Mouse (Mus musculus) forebrain, embryonic 13.5 days (tissue): ENCODE results near the gene Car9. TPM values are rescaled to one million over a fixed set of nuclear protein-coding genes. Genes with fewer than 3 reads are reported as not detected.

Experiments
- ATAC-seq: fragments of 200-750 bp; cut with Nextera tagmentation; 2 replicates; pipeline ENCODE4 v1.8.0; 2017
- H3K27ac ChIP-seq: fragments of 300-500 bp; sonication (generic); 2 replicates; pipeline ENCODE4 v1.5.1; 2015; ENCODE audit warnings: inconsistent platforms, mild to moderate bottlenecking, moderate library complexity
- H3K27me3 ChIP-seq: fragments of 300-500 bp; sonication (generic); 2 replicates; pipeline ENCODE4 v1.6.1; 2015; ENCODE audit warnings: mild to moderate bottlenecking, inconsistent platforms
- H3K36me3 ChIP-seq: fragments of 300-500 bp; sonication (generic); 2 replicates; pipeline ENCODE4 v1.6.1; 2015; ENCODE audit warnings: mild to moderate bottlenecking, inconsistent platforms; ENCODE audit not compliant: poor library complexity, severe bottlenecking
- H3K4me1 ChIP-seq: fragments of 300-500 bp; sonication (generic); 2 replicates; pipeline ENCODE4 v1.6.1; 2015; ENCODE audit warnings: inconsistent platforms
- H3K4me2 ChIP-seq: fragments of 300-500 bp; sonication (generic); 2 replicates; pipeline ENCODE4 v1.6.1; 2015; ENCODE audit warnings: inconsistent platforms, mild to moderate bottlenecking, moderate library complexity
- H3K4me3 ChIP-seq: fragments of 300-500 bp; sonication (generic); 2 replicates; pipeline ENCODE4 v1.5.1; 2015; ENCODE audit warnings: mild to moderate bottlenecking, inconsistent platforms
- H3K9ac ChIP-seq: fragments of 300-500 bp; sonication (generic); 2 replicates; pipeline ENCODE4 v1.6.1; 2015; ENCODE audit warnings: mild to moderate bottlenecking, inconsistent platforms
- H3K9me3 ChIP-seq: fragments of 300-500 bp; sonication (generic); replicated peaks from 2 replicates; pipeline ENCODE4 v1.6.1; 2016; ENCODE audit warnings: inconsistent platforms
- WGBS: fragments of 180-500 bp; shearing (Covaris S2); methylation state at CpG from one replicate; pipeline ENCODE4 v1.1.7; 2015; 5-methylcytosine and 5-hydroxymethylcytosine counted together
- polyA plus RNA-seq: library from polyadenylated mRNA; unstranded; fragments of >200 nt; fragmentation: Nextera tagmentation; extraction: Ambion mirVana; gene quantifications from 2 replicates; pipeline ENCODE4 v1.2.1, GENCODE M21; 2015

The Car9 gene
- polyA plus RNA-seq, 1 experiment from 2014 or later = 0.80 TPM

- Histone ChIP-seq H3K27me3 (no peaks in the 10 kb centered on the region), H3K9me3 (no peaks in the 10 kb centered on the region), H3K9ac (peak overlapping the region; percentile 95), H3K27ac (no peak overlapping the region), H3K4me2 (peak overlapping the region; percentile 80), H3K4me3 (peak overlapping the region; percentile 90; the same call in 1 of the 2 replicates), H3K4me1 (peaks cover 46% of the 10 kb centered on the region), H3K36me3 (peaks cover 27% of the 10 kb centered on the region)
- no peak for ATAC-seq
- WGBS = 70% methylated on average over 4 of the region's 6 CpGs
Measured at GRCm38 (mm10) chr4:43560243-43560611, 53.5 kb downstream of the Car9 start.

- Histone ChIP-seq H3K9me3 (no peaks in the 10 kb centered on the region), H3K4me2 (peak overlapping the region; percentile 80), H3K36me3 (peaks cover 27% of the 10 kb centered on the region), H3K27me3 (no peaks in the 10 kb centered on the region), H3K4me3 (peak overlapping the region; percentile 90), H3K9ac (peak overlapping the region; percentile 95), H3K4me1 (peaks cover 46% of the 10 kb centered on the region), H3K27ac (no peak overlapping the region)
- ATAC-seq = no peak
- WGBS = 44% methylated on average over 2 of the region's 2 CpGs
Measured at GRCm38 (mm10) chr4:43560976-43561375, 54.2 kb downstream of the Car9 start.

- peak; percentile 41 for ATAC-seq
- Histone ChIP-seq H3K9ac (peak overlapping the region; percentile 95), H3K4me2 (peak overlapping the region; percentile 80), H3K27me3 (no peaks in the 10 kb centered on the region), H3K4me3 (peak overlapping the region; percentile 90), H3K27ac (peak overlapping the region; percentile 97), H3K9me3 (no peaks in the 10 kb centered on the region), H3K4me1 (peaks cover 46% of the 10 kb centered on the region), H3K36me3 (peaks cover 27% of the 10 kb centered on the region)
- 2% methylated on average over 16 of the region's 16 CpGs for WGBS
Measured at GRCm38 (mm10) chr4:43561436-43561996, 54.8 kb downstream of the Car9 start.

GRCm38 (mm10) chr4:43561997-43562768 lies 55.4 kb downstream of the Car9 start, which contains the start of the genes Creb3 and Tln1:
Gene Creb3 (plus strand): TSS chr4:43562332.
Gene Tln1 (minus strand): TSS chr4:43562691.
- no peaks in the 10 kb centered on the region for H3K9me3 ChIP-seq
- H3K36me3 ChIP-seq = peaks cover 34% of the 10 kb centered on the region
- H3K4me2 ChIP-seq = peak within 1 kb of the TSS; percentile 80
- ATAC-seq = peak; percentile 96
- H3K4me3 ChIP-seq = peak within 1 kb of the TSS; percentile 90
- H3K4me1 ChIP-seq = peaks cover 46% of the 10 kb centered on the region
- WGBS = under 1% methylated on average over 60 of the region's 62 CpGs
- peak within 1 kb of the TSS; percentile 95 for H3K9ac ChIP-seq
- no peaks in the 10 kb centered on the region for H3K27me3 ChIP-seq
- H3K27ac ChIP-seq = peak within 1 kb of the TSS; percentile 97

GRCm38 (mm10) chr4:43562769-43563600 lies 56.2 kb downstream of the Car9 start:
- H3K36me3 ChIP-seq = peaks cover 42% of the 10 kb centered on the region
- H3K4me2 ChIP-seq = peak overlapping the region; percentile 80
- 7% methylated on average over 22 of the region's 22 CpGs for WGBS
- H3K27me3 ChIP-seq = no peaks in the 10 kb centered on the region
- H3K27ac ChIP-seq = peak overlapping the region; percentile 97
- H3K4me3 ChIP-seq = peak overlapping the region; percentile 90
- H3K4me1 ChIP-seq = peaks cover 46% of the 10 kb centered on the region
- H3K9me3 ChIP-seq = no peaks in the 10 kb centered on the region
- ATAC-seq = no peak; the same call in none of the 2 replicates
- H3K9ac ChIP-seq = peak overlapping the region; percentile 95

Other genes with a start within 250 kb of the Car9 start
- 0.79 and 0.83 TPM in 2 replicates for gene Atp8b5, start 239.8 kb upstream of the Car9 start, polyA plus RNA-seq
- 38.9 and 42.5 TPM in 2 replicates for gene Rusc2, start 125.0 kb upstream of the Car9 start, polyA plus RNA-seq
- gene Fam166b, start 77.8 kb upstream of the Car9 start, polyA plus RNA-seq = 0.31 and 0.42 TPM in 2 replicates
- gene Tesk1, start 65.0 kb upstream of the Car9 start, polyA plus RNA-seq = 6.0 and 6.3 TPM in 2 replicates
- 3.9 and 4.0 TPM in 2 replicates for gene Cd72, start 52.3 kb upstream of the Car9 start, polyA plus RNA-seq
- not detected in 2 replicates for gene Sit1, start 23.2 kb upstream of the Car9 start, polyA plus RNA-seq
- 51.1 and 52.0 TPM in 2 replicates for gene Ccdc107, start 14.1 kb upstream of the Car9 start, polyA plus RNA-seq
- gene Arhgef39, start 7.3 kb upstream of the Car9 start, polyA plus RNA-seq = 38.2 and 40.3 TPM in 2 replicates
- gene Tpm2, start 16.8 kb downstream of the Car9 start, polyA plus RNA-seq = 11.4 and 12.2 TPM in 2 replicates
- gene Creb3, start 55.4 kb downstream of the Car9 start, polyA plus RNA-seq = 61.8 and 65.1 TPM in 2 replicates
- gene Tln1, start 55.7 kb downstream of the Car9 start, polyA plus RNA-seq = 48.0 and 54.7 TPM in 2 replicates
- gene Rgp1, start 71.7 kb downstream of the Car9 start, polyA plus RNA-seq = 27.5 and 27.9 TPM in 2 replicates
- gene Gba2, start 71.9 kb downstream of the Car9 start, polyA plus RNA-seq = 44.5 and 47.4 TPM in 2 replicates
- gene Msmp, start 77.5 kb downstream of the Car9 start, polyA plus RNA-seq = 0.65 and 1.8 TPM in 2 replicates
- 9.1 and 10.7 TPM in 2 replicates for gene Npr2, start 125.0 kb downstream of the Car9 start, polyA plus RNA-seq
- 3.9 and 6.8 TPM in 2 replicates for gene Spag8, start 146.6 kb downstream of the Car9 start, polyA plus RNA-seq
- 75.6 and 79.2 TPM in 2 replicates for gene Hint2, start 149.5 kb downstream of the Car9 start, polyA plus RNA-seq
- 12.1 and 13.8 TPM in 2 replicates for gene Tmem8b, start 162.0 kb downstream of the Car9 start, polyA plus RNA-seq
- gene Fam221b, start 162.2 kb downstream of the Car9 start, polyA plus RNA-seq = 2.1 and 2.9 TPM in 2 replicates
- not detected in 2 replicates for gene Olfr70, start 193.8 kb downstream of the Car9 start, polyA plus RNA-seq
- gene Olfr71, start 203.3 kb downstream of the Car9 start, polyA plus RNA-seq = not detected in 2 replicates
- gene Hrct1, start 220.2 kb downstream of the Car9 start, polyA plus RNA-seq = 0.30 and 0.48 TPM in 2 replicates
- not detected in 2 replicates for gene Spaar, start 223.1 kb downstream of the Car9 start, polyA plus RNA-seq